Mouse (Mus musculus) heart, postnatal 0 days (tissue): ENCODE data around the gene Cep57l1. TPM values are rescaled to one million over a fixed set of nuclear protein-coding genes. Genes with fewer than 3 reads are reported as not detected.

Source experiments
- ATAC-seq: fragments of 200-750 bp; cut with Nextera tagmentation; 2 replicates; pipeline ENCODE4 v1.8.0; 2017; ENCODE audit warnings: low read depth, moderate number of reproducible peaks, moderate library complexity; ENCODE audit not compliant: insufficient read depth
- DNase-seq: peaks from one replicate; pipeline ENCODE4 v3.0.0-alpha.2; 2016; ENCODE audit warnings: low spot score
- H3K27ac ChIP-seq: fragments of 300-500 bp; sonication (generic); 2 replicates; pipeline ENCODE4 v1.5.1; 2014; ENCODE audit warnings: low read depth, mild to moderate bottlenecking
- H3K27me3 ChIP-seq: fragments of 300-500 bp; sonication (generic); 2 replicates; pipeline ENCODE4 v1.6.1; 2014; ENCODE audit warnings: low read length, mixed read lengths; ENCODE audit not compliant: control insufficient read depth, insufficient read depth
- H3K36me3 ChIP-seq: fragments of 300-500 bp; sonication (generic); replicated peaks from 2 replicates; pipeline ENCODE4 v1.6.1; 2014; ENCODE audit warnings: low read length, mixed read lengths; ENCODE audit not compliant: control insufficient read depth, insufficient read depth
- H3K4me1 ChIP-seq: fragments of 300-500 bp; sonication (generic); 2 replicates; pipeline ENCODE4 v1.6.1; 2014; ENCODE audit warnings: antibody characterized with exemption; ENCODE audit not compliant: control insufficient read depth, insufficient read depth
- H3K4me2 ChIP-seq: fragments of 300-500 bp; sonication (generic); 2 replicates; pipeline ENCODE4 v1.6.1; 2014; ENCODE audit warnings: low read depth, mild to moderate bottlenecking, low read length, moderate library complexity
- H3K4me3 ChIP-seq: fragments of 300-500 bp; sonication (generic); 2 replicates; pipeline ENCODE4 v1.5.1; 2014; ENCODE audit warnings: low read depth, low read length
- H3K9ac ChIP-seq: fragments of 300-500 bp; sonication (generic); replicated peaks from 2 replicates; pipeline ENCODE4 v1.6.1; 2014; ENCODE audit warnings: low read depth, low read length, mixed read lengths
- H3K9me3 ChIP-seq: fragments of 300-500 bp; sonication (generic); replicated peaks from 2 replicates; pipeline ENCODE4 v1.6.1; 2016; ENCODE audit warnings: low read length; ENCODE audit not compliant: control insufficient read depth
- CTCF ChIP-seq: IDR thresholded peaks from 2 replicates; pipeline ENCODE4 v1.5.1; 2016; ENCODE audit warnings: antibody characterized with exemption, control low read depth, low read depth
- EP300 ChIP-seq: IDR thresholded peaks from 2 replicates; pipeline ENCODE4 v1.6.1; 2016; ENCODE audit warnings: antibody characterized with exemption, low read depth
- WGBS: fragments of 180-500 bp; shearing (Covaris S2); extraction: QIAGEN DNeasy Blood & Tissue Kit; methylation state at CpG from one replicate; pipeline ENCODE4 v1.1.7; 2014; 5-methylcytosine and 5-hydroxymethylcytosine counted together
- polyA plus RNA-seq: library from polyadenylated mRNA; unstranded; fragments of >200 nt; fragmentation: Nextera tagmentation; extraction: Ambion mirVana; gene quantifications from 2 replicates; pipeline ENCODE4 v1.2.1, GENCODE M21; 2015
- total RNA-seq: library from RNA; depleted of rRNA; stranded (reverse); fragments of >200 nt; gene quantifications from 2 replicates; pipeline ENCODE4 v1.2.3, GENCODE M21; 2014; ENCODE audit warnings: low replicate concordance

Gene Cep57l1
- total and polyA plus RNA-seq, 2 experiments from 2014 or later: 7.1 to 15.0 TPM

GRCm38 (mm10) chr10:41716029-41716897 lies 93.4 kb downstream of the Cep57l1 start, which contains the start of gene Ccdc162:
TSS of gene Ccdc162 (minus strand) at chr10:41716634.
- H3K4me2 ChIP-seq: no peak within 1 kb of the TSS
- DNase-seq: peak; percentile 20
- no peak within 1 kb of the TSS for H3K27ac ChIP-seq
- no peaks in the 10 kb centered on the region for H3K9me3 ChIP-seq
- no peaks in the 10 kb centered on the region for H3K4me1 ChIP-seq
- H3K36me3 ChIP-seq: peaks cover 7% of the 10 kb centered on the region
- no peak within 1 kb of the TSS for H3K9ac ChIP-seq
- H3K4me3 ChIP-seq: no peak within 1 kb of the TSS
- H3K27me3 ChIP-seq: no peaks in the 10 kb centered on the region
- 65% methylated on average over 15 of the region's 15 CpGs for WGBS
- no peak for ATAC-seq
- TF ChIP-seq EP300 (no peak), CTCF (no peak)

- Histone ChIP-seq H3K9ac (no peak overlapping the region), H3K36me3 (peaks cover 6% of the 10 kb centered on the region), H3K4me3 (no peak overlapping the region), H3K27ac (no peak overlapping the region), H3K9me3 (no peaks in the 10 kb centered on the region), H3K4me2 (no peak overlapping the region), H3K4me1 (no peaks in the 10 kb centered on the region), H3K27me3 (no peaks in the 10 kb centered on the region)
- DNase-seq (no peak), ATAC-seq (no peak)
- WGBS: 96% methylated on average over 14 of the region's 14 CpGs
- TF ChIP-seq EP300 (no peak), CTCF (no peak)
These were observed 94.1 kb downstream of the Cep57l1 start for GRCm38 (mm10) chr10:41715557-41715956.

GRCm38 (mm10) chr10:41711467-41711866 lies 98.2 kb downstream of the Cep57l1 start:
- WGBS: 85% methylated on average over 7 of the region's 7 CpGs
- Histone ChIP-seq H3K27me3 (no peaks in the 10 kb centered on the region), H3K36me3 (no peaks in the 10 kb centered on the region), H3K9me3 (no peaks in the 10 kb centered on the region), H3K4me3 (no peak overlapping the region), H3K9ac (no peak overlapping the region), H3K27ac (no peak overlapping the region), H3K4me1 (no peaks in the 10 kb centered on the region), H3K4me2 (no peak overlapping the region)
- ATAC-seq (no peak), DNase-seq (no peak)
- no peak for TF ChIP-seq EP300
- TF ChIP-seq CTCF: no peak

GRCm38 (mm10) chr10:41710773-41711172 lies 98.9 kb downstream of the Cep57l1 start:
- peak; percentile 39 for DNase-seq
- Histone ChIP-seq H3K27ac (no peak overlapping the region), H3K9me3 (no peaks in the 10 kb centered on the region), H3K27me3 (no peaks in the 10 kb centered on the region), H3K4me2 (no peak overlapping the region), H3K4me1 (no peaks in the 10 kb centered on the region), H3K36me3 (no peaks in the 10 kb centered on the region), H3K4me3 (no peak overlapping the region), H3K9ac (no peak overlapping the region)
- ATAC-seq: no peak
- WGBS: 50% methylated on average over 8 of the region's 8 CpGs
- TF ChIP-seq EP300 (no peak), CTCF (no peak)

GRCm38 (mm10) chr10:41709341-41709740 lies 100.3 kb downstream of the Cep57l1 start:
- DNase-seq: no peak
- Histone ChIP-seq H3K27me3 (no peaks in the 10 kb centered on the region), H3K4me3 (no peak overlapping the region)

More at GRCm38 (mm10) chr10:41709341-41709740, 100.3 kb downstream of the Cep57l1 start:
- Histone ChIP-seq H3K27ac (0 out of 2 replicates have a peak overlapping the region, but pooled peaks have one; percentile 30), H3K9ac (no peak overlapping the region), H3K4me2 (no peak overlapping the region), H3K4me1 (no peaks in the 10 kb centered on the region), H3K9me3 (no peaks in the 10 kb centered on the region), H3K36me3 (no peaks in the 10 kb centered on the region)
- no peak for TF ChIP-seq CTCF
- TF ChIP-seq EP300: no peak
- ATAC-seq: no peak
- 53% methylated on average over 8 of the region's 8 CpGs for WGBS
